Mouse (Mus musculus) forebrain, embryonic 11.5 days (tissue): Measurements from ENCODE around the gene Agap1. TPM values are rescaled to one million over a fixed set of nuclear protein-coding genes. Genes with fewer than 3 reads are reported as not detected.

Experiments used
- ATAC-seq: fragments of 200-750 bp; cut with Nextera tagmentation; replicated peaks from 2 replicates; pipeline ENCODE4 v1.8.0; 2017; ENCODE audit warnings: moderate TSS enrichment; ENCODE audit not compliant: low FRiP score
- DNase-seq: peaks from one replicate; pipeline ENCODE4 v3.0.0-alpha.2; 2017; ENCODE audit warnings: low spot score
- H3K27ac ChIP-seq: fragments of 300-500 bp; sonication (generic); 2 replicates; pipeline ENCODE4 v1.5.1; 2014; ENCODE audit warnings: low read depth, low read length
- H3K27me3 ChIP-seq: fragments of 300-500 bp; sonication (generic); 2 replicates; pipeline ENCODE4 v1.6.1; 2014; ENCODE audit warnings: mild to moderate bottlenecking, low read length, mixed read lengths; ENCODE audit not compliant: control insufficient read depth, insufficient read depth
- H3K36me3 ChIP-seq: fragments of 300-500 bp; sonication (generic); 2 replicates; pipeline ENCODE4 v1.6.1; 2014; ENCODE audit warnings: mild to moderate bottlenecking, low read length, moderate library complexity, mixed read lengths; ENCODE audit not compliant: control insufficient read depth, insufficient read depth
- H3K4me1 ChIP-seq: fragments of 300-500 bp; sonication (generic); replicated peaks from 2 replicates; pipeline ENCODE4 v1.6.1; 2014; ENCODE audit warnings: low read length, mixed read lengths; ENCODE audit not compliant: control insufficient read depth, insufficient read depth
- H3K4me2 ChIP-seq: fragments of 300-500 bp; sonication (generic); 2 replicates; pipeline ENCODE4 v1.6.1; 2014; ENCODE audit warnings: low read depth, mild to moderate bottlenecking, low read length, moderate library complexity, mixed read lengths; ENCODE audit not compliant: severe bottlenecking
- H3K4me3 ChIP-seq: fragments of 300-500 bp; sonication (generic); 2 replicates; pipeline ENCODE4 v1.5.1; 2014; ENCODE audit warnings: low read depth, low read length
- H3K9ac ChIP-seq: fragments of 300-500 bp; sonication (generic); 2 replicates; pipeline ENCODE4 v1.6.1; 2014; ENCODE audit warnings: low read length
- H3K9me3 ChIP-seq: fragments of 300-500 bp; sonication (generic); 2 replicates; pipeline ENCODE4 v1.6.1; 2016; ENCODE audit warnings: low read length, mixed read lengths; ENCODE audit not compliant: control insufficient read depth
- WGBS: fragments of 180-500 bp; shearing (Covaris S2); extraction: QIAGEN DNeasy Blood & Tissue Kit; methylation state at CpG from one replicate; pipeline ENCODE4 v1.1.7; 2014; 5-methylcytosine and 5-hydroxymethylcytosine counted together
- polyA plus RNA-seq: library from polyadenylated mRNA; unstranded; fragments of >200 nt; fragmentation: Nextera tagmentation; extraction: Ambion mirVana; gene quantifications from 2 replicates; pipeline ENCODE4 v1.2.1, GENCODE M21; 2014

Gene Agap1
- polyA plus RNA-seq, 1 experiment from 2014 or later: 36.1 TPM

DNA sequence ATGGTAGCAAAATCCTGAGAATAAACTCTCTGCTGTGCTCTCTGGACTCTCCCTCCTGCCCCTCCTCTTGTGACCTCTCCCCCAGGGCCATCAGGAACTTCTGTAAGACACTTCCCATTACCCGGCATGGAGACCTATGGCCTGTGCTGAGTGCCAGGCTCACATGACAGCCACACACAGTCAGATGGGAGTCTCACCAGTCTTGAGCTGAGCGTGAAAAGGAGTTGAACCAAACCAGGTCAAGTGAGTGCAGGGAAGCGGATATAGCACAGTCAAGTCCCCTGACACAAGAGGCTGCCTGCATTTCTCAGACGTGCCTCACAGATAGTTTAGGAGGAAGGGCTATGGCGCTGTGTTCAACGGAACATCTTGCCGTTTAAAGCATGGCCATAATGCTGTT is 4.5 kb upstream of the Agap1 start:
- Histone ChIP-seq H3K4me3 (no peak overlapping the region), H3K4me1 (no peaks in the 10 kb centered on the region), H3K36me3 (no peaks in the 10 kb centered on the region), H3K9me3 (no peaks in the 10 kb centered on the region), H3K27me3 (no peaks in the 10 kb centered on the region), H3K4me2 (no peak overlapping the region), H3K9ac (no peak overlapping the region), H3K27ac (no peak overlapping the region)
- ATAC-seq (no peak), DNase-seq (no peak)
- 87% methylated on average over 7 of the region's 7 CpGs for WGBS

DNA sequence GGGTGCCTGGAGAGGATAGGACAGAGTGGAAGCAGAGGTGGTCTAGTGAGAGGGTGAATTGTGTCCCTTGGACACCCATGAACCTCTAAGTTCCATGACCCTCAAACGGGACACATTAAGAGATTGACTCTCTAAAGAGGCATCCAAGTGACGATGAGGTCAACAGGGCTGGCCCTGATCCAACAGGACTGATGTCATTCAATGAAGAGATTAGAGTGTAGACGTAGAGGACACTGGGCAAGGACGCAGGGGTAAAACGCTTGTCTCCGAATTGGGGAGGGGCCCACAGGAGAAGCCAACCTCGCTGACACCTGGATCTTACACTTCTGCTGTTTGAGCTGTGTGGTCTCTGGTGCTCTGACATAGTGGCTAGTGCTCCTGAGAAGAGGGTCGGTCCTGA is 2.5 kb upstream of the Agap1 start:
- no peak overlapping the region for H3K27ac ChIP-seq
- no peaks in the 10 kb centered on the region for H3K9me3 ChIP-seq
- H3K27me3 ChIP-seq: no peaks in the 10 kb centered on the region
- no peak for DNase-seq
- no peak overlapping the region for H3K4me3 ChIP-seq
- WGBS: 91% methylated on average over 8 of the region's 8 CpGs
- no peaks in the 10 kb centered on the region for H3K36me3 ChIP-seq
- peaks cover 7% of the 10 kb centered on the region; the same call in 1 of the 2 replicates for H3K4me1 ChIP-seq
- H3K4me2 ChIP-seq: no peak overlapping the region
- no peak for ATAC-seq
- no peak overlapping the region for H3K9ac ChIP-seq

DNA sequence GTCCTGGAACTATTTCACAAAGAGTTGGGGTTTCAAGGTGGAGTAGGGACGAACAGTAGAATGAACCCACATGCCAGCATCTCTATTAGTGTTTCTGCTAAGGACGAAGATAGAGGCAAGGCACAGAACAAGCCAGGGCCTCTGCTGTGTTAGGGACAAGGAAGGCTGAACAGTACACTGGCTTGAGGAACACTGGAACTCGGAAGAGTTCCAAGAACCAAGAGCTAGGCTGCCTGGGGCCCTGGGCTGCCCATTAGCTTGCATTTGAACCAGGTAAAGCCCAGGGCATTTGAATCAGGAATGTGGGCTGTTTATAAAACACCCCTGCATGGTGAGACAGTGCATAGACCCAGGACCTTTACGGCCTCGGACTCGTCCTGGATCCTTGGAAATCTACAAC is 940 bp upstream of the Agap1 start:
- DNase-seq (no peak), ATAC-seq (no peak)
- 30% methylated on average over 6 of the region's 6 CpGs for WGBS
- Histone ChIP-seq H3K4me2 (peak overlapping the region; percentile 68), H3K27me3 (no peaks in the 10 kb centered on the region), H3K4me3 (peak overlapping the region; percentile 79), H3K4me1 (peaks cover 7% of the 10 kb centered on the region; the same call in 1 of the 2 replicates), H3K9ac (peak overlapping the region; percentile 87), H3K27ac (no peak overlapping the region), H3K36me3 (no peaks in the 10 kb centered on the region), H3K9me3 (peaks cover 7% of the 10 kb centered on the region)

DNA sequence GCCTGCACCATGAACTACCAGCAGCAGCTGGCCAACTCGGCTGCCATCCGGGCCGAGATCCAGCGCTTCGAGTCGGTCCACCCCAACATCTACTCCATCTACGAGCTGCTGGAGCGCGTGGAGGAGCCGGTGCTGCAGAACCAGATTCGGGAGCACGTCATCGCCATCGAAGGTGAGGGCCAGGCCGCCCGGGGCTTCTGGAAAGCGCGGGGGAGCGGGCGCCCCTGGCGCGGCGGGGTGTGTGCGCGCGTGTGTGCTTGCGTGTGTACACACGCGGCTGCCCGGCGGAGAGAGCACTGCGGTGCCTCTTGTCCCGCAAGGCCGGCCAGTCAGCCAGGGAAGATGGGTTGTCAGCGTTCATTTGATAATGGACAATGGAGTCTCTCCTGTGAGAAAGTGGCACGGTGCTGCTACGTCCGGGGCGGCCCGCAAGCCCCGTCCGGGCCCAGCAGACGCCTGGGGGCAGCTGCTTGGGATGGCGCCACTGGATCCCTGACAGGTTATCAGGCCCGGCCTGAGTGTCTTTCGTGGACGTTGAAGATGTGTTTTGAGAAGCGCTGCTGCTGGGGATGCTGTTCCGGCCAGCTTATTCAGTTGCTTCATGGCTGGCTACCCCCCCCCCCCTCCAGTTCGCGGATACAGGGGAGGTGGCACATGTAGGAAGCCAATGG is 950 bp downstream of the Agap1 start:
- 0 out of 2 replicates have a peak, but pooled peaks have one; percentile 3 for ATAC-seq
- peak; percentile 82 for DNase-seq
- H3K9ac ChIP-seq: peak overlapping the region; percentile 87
- H3K9me3 ChIP-seq: peaks cover 8% of the 10 kb centered on the region
- under 1% methylated on average over 51 of the region's 51 CpGs for WGBS
- no peak overlapping the region for H3K27ac ChIP-seq
- peak overlapping the region; percentile 79 for H3K4me3 ChIP-seq
- peak overlapping the region; percentile 97 for H3K4me2 ChIP-seq
- no peaks in the 10 kb centered on the region for H3K27me3 ChIP-seq
- H3K36me3 ChIP-seq: no peaks in the 10 kb centered on the region
- H3K4me1 ChIP-seq: peaks cover 8% of the 10 kb centered on the region; the same call in 1 of the 2 replicates

DNA sequence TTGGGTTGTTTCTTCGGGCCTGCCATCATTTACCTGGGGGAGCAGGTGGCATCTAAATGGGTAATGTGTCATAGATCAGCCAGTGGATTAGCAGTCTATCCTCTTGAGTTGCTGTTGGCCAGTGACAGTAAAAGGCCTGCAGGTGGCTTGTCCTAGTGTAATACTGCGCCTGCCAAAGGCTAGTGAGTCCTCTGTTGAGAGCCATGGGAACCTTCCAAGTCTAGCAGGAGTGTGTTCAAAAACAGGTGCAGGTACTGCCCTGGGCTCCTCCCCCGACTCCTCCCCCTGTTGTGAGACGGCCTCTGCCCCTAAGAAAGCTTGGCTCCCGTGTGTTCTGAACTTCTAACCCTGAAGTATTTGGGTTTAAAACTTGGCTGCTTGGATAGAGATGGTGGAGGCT is 1.9 kb downstream of the Agap1 start:
- peak overlapping the region; percentile 97 for H3K4me2 ChIP-seq
- H3K27ac ChIP-seq: no peak overlapping the region
- DNase-seq (no peak), ATAC-seq (no peak)
- H3K27me3 ChIP-seq: no peaks in the 10 kb centered on the region
- peak overlapping the region; percentile 87; the same call in 1 of the 2 replicates for H3K9ac ChIP-seq
- 30% methylated on average over 5 of the region's 5 CpGs for WGBS
- no peaks in the 10 kb centered on the region for H3K36me3 ChIP-seq
- peak overlapping the region; percentile 79 for H3K4me3 ChIP-seq
- peaks cover 8% of the 10 kb centered on the region for H3K9me3 ChIP-seq
- peaks cover 8% of the 10 kb centered on the region; the same call in 1 of the 2 replicates for H3K4me1 ChIP-seq

DNA sequence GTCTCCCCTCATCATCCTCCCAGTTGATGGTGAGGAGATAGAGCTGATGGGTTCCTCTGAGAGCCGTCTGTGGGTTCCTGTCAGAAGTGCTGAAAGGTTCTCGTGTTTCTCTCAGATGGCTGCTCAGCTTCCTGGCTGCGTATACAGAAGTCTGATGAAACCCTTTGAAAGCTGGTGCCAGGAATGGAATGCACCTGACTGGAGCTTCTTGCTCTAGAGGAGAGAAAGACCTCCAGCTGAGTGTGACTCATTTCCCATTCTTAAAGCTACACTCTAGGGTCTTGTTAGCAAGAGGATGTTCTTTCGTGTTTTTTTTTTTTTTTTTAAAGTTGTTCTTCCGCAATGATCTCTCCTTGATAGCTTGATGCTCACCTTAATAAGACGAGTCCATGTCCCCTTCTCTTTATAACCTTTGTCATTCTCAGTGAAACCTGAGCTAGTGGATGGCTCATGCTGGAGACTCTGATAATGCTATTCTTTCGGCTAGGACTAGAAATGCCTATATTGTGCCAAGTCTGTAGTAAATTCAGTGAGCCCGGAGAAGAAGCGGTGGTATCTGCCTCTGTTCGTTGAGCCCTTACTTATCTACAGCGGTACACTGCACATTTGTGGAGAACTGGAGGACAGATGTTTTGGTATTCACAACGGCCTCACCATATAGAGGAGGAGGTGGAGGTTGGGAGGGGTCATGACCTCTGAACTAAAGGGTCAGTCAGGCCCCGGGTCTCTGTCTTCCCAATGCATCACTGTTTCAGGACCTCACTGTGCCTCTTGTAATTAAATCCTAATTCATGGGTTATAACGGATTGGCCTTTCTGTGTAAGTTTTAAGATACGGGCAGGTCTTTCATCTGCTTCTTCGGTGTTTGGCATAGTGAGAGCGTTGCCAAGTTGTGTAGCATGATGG is 2.8 kb downstream of the Agap1 start:
- Histone ChIP-seq H3K36me3 (no peaks in the 10 kb centered on the region), H3K4me3 (no peak overlapping the region), H3K9me3 (peaks cover 8% of the 10 kb centered on the region), H3K4me2 (peak overlapping the region; percentile 97; the same call in 1 of the 2 replicates), H3K9ac (no peak overlapping the region; the same call in 1 of the 2 replicates), H3K27me3 (no peaks in the 10 kb centered on the region), H3K27ac (no peak overlapping the region), H3K4me1 (peaks cover 8% of the 10 kb centered on the region; the same call in 1 of the 2 replicates)
- ATAC-seq (no peak), DNase-seq (no peak)
- WGBS: 70% methylated on average over 17 of the region's 17 CpGs

DNA sequence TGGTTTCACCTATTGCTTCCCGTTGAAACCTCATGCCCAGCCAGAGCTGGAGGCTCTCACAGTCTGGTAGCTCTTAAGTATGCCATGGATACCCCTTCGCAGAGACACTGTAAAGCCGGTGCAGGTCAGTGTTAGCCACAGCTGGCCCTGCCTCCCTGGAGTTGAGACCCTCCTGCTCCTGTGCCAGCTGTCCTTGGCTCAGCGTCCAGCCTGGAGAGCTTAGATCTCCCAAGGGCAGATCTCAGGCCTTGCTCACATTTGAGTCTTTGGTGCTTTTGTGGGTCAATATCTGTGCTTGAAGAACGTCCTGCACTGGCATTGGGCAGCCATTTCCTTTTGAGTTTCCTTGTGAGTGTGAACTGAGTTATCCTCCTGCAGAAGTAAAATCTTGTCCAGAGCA is 7.3 kb downstream of the Agap1 start:
- ATAC-seq: no peak
- WGBS: 86% methylated on average over 5 of the region's 5 CpGs
- Histone ChIP-seq H3K4me2 (no peak overlapping the region), H3K4me1 (peaks cover 20% of the 10 kb centered on the region), H3K9ac (no peak overlapping the region), H3K36me3 (no peaks in the 10 kb centered on the region), H3K9me3 (peaks cover 8% of the 10 kb centered on the region), H3K27ac (no peak overlapping the region), H3K27me3 (no peaks in the 10 kb centered on the region), H3K4me3 (no peak overlapping the region)
- no peak for DNase-seq

DNA sequence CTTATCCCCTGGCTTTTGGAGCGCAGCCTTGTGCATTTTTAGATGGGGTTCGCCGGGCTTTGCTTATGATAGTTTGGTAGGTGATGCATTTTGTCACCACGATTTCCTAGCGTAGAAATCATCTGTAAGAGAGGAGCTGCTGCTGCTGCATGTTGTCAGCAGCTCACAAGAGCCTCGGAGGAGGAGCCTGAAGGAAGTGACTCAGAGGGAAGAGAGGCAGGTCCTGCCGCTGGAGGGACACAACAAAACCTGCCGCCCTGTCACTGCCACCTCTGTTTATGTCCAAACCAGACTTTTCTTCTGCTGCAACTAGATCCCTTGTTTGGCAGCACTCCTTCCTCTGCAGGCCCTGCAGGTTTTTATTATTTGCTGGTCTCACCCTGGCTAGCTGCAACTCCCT is 8.5 kb downstream of the Agap1 start:
- ATAC-seq (no peak), DNase-seq (no peak)
- H3K4me3 ChIP-seq: no peak overlapping the region
- H3K27ac ChIP-seq: no peak overlapping the region
- no peak overlapping the region for H3K9ac ChIP-seq
- peaks cover 29% of the 10 kb centered on the region for H3K4me1 ChIP-seq
- no peaks in the 10 kb centered on the region for H3K36me3 ChIP-seq
- peaks cover 6% of the 10 kb centered on the region for H3K9me3 ChIP-seq
- 59% methylated on average over 8 of the region's 8 CpGs for WGBS
- no peak overlapping the region for H3K4me2 ChIP-seq
- H3K27me3 ChIP-seq: no peaks in the 10 kb centered on the region
